9 mouse cellular contexts compared by ENCODE assay signal in genomic region chr14:14984710-14985647, GRCm38 (mm10).
A peak's percentile ranks its signal among the peaks of the same experiment; 100 is the strongest.
DNase-seq lines count a peak whose midpoint lies in the region; ATAC-seq and TF ChIP-seq lines count a peak whose summit lies in the region.
"Had no signal": no experiment of that assay in that cellular context is flagged by ENCODE, and none has a peak within 500 bp of the region (broad histone marks: within the 10 kb centered on the region; RNA-seq: fewer than 3 reads in every experiment).

No protein-coding gene starts in this region.

- intact Hi-C loops in left cerebral cortex, postnatal 14 days (cut with DNase I): loop anchor here (2.0 to 10.0 kb wide), 2 partner anchors 122 to 1210 kb away; no protein-coding TSS in a partner anchor

- no peaks in the 10 kb centered on the region for H3K36me3 ChIP-seq in intestine, embryonic 15.5 days
- no peaks in the 10 kb centered on the region for H3K36me3 ChIP-seq in midbrain, embryonic 13.5 days
- H3K36me3 ChIP-seq in small intestine, adult 2 months (ENCODE audit: control insufficient read depth, insufficient read depth, low read length): no peaks in the 10 kb centered on the region

- H3K9ac ChIP-seq in intestine, embryonic 15.5 days: no peak overlapping the region
- no peak overlapping the region for H3K9ac ChIP-seq in midbrain, embryonic 13.5 days (replicated peaks)

- no peak overlapping the region for H3K4me3 ChIP-seq in intestine, embryonic 15.5 days (replicated peaks)
- H3K4me3 ChIP-seq in midbrain, embryonic 13.5 days (replicated peaks): no peak overlapping the region
- no peak overlapping the region for H3K4me3 ChIP-seq in small intestine, adult 2 months (ENCODE audit: low read depth, low read length)
- H3K4me3 ChIP-seq: megakaryocyte, embryonic 14.5 days had no signal

- DNase-seq in cerebellum, postnatal 4 days (ENCODE audit: low spot score in 2 of 2): peak; percentile 60 to 75
- DNase-seq in gastrocnemius, postnatal 25 days: peak; percentile 15
- peak; percentile 62 to 78 for DNase-seq in left cerebral cortex, postnatal 14 days (ENCODE audit: low spot score in 2 of 2)

- no peaks in the 10 kb centered on the region for H3K27me3 ChIP-seq in intestine, embryonic 15.5 days (replicated peaks)
- H3K27me3 ChIP-seq in midbrain, embryonic 13.5 days: no peaks in the 10 kb centered on the region
- no peaks in the 10 kb centered on the region for H3K27me3 ChIP-seq in small intestine, adult 2 months (ENCODE audit: control insufficient read depth, insufficient read depth, low read length)

- no peak overlapping the region for H3K4me2 ChIP-seq in intestine, embryonic 15.5 days (replicated peaks)
- H3K4me2 ChIP-seq in midbrain, embryonic 13.5 days (replicated peaks): no peak overlapping the region

- no peak for TF ChIP-seq POLR2A in small intestine, adult 2 months (IDR thresholded peaks at IDR 0.05; ENCODE audit: low read depth, low read length)

- TF ChIP-seq CTCF in small intestine, adult 2 months (IDR thresholded peaks at IDR 0.05; ENCODE audit: extremely low read depth, insufficient read length, insufficient replicate concordance, low read depth, low read length): peak; percentile 70; the same call in 1 of the 2 replicates

- peak; percentile 68 for ATAC-seq in activated CD4-positive, CD25-positive, alpha-beta regulatory T cell, adult 4 months
- ATAC-seq in intestine, embryonic 15.5 days: peak; percentile 88
- peak; percentile 92 for ATAC-seq in midbrain, embryonic 13.5 days
- no peak for ATAC-seq in erythroid progenitor cell, adult 5-6 weeks (replicated peaks; ENCODE audit: low FRiP score, poor library complexity, severe bottlenecking)

- no peak overlapping the region for H3K27ac ChIP-seq in intestine, embryonic 15.5 days
- H3K27ac ChIP-seq in midbrain, embryonic 13.5 days: no peak overlapping the region
- H3K27ac ChIP-seq in small intestine, adult 2 months (ENCODE audit: insufficient read depth, low read depth, low read length): no peak overlapping the region

- WGBS in intestine, embryonic 15.5 days: 39% methylated on average over 11 of the region's 11 CpGs
- 41% methylated on average over 11 of the region's 11 CpGs for WGBS in midbrain, embryonic 13.5 days
- WGBS in small intestine, adult 2 months: 35% methylated on average over 11 of the region's 11 CpGs

- no peaks in the 10 kb centered on the region for H3K9me3 ChIP-seq in intestine, embryonic 15.5 days
- no peaks in the 10 kb centered on the region for H3K9me3 ChIP-seq in midbrain, embryonic 13.5 days
- H3K9me3 ChIP-seq: megakaryocyte, embryonic 14.5 days had no signal

- no peaks in the 10 kb centered on the region for H3K4me1 ChIP-seq in intestine, embryonic 15.5 days (replicated peaks)
- no peaks in the 10 kb centered on the region for H3K4me1 ChIP-seq in midbrain, embryonic 13.5 days (replicated peaks)
- H3K4me1 ChIP-seq in small intestine, adult 2 months (ENCODE audit: control insufficient read depth, insufficient read depth, insufficient read length, low read length): no peaks in the 10 kb centered on the region

Comparison
In these comparisons a context has a peak if more than half of its experiments do, and no peak if none do; other contexts are left out.
1. DNase-seq: peak in every context shown above with its lines; median percentile 70 in left cerebral cortex, postnatal 14 days; 68 in cerebellum, postnatal 4 days; 15 in gastrocnemius, postnatal 25 days.